Mouse (Mus musculus): ENCODE measurements at regions not wholly inside any gene's neighbourhood (a gene's known extent, or its start where the extent isn't known, plus 50 kb on each side); places are given as distances from the start of the nearest gene placed in this dataset.

- TF ChIP-seq POU5F1 (IDR thresholded peaks at IDR 0.05; ENCODE audit: borderline replicate concordance, low read length) (no peak), CTCF (conservative IDR thresholded peaks at IDR 0.05; ENCODE audit: low read length) (no peak), NANOG (IDR thresholded peaks at IDR 0.05; ENCODE audit: borderline replicate concordance, low read length) (no peak)
- Histone ChIP-seq H3K9me3 (ENCODE audit: low read length) (no peaks in the 10 kb centered on the region), H3K27me3 (ENCODE audit: insufficient read depth, low read length) (peaks cover 19% of the 10 kb centered on the region), H3K36me3 (ENCODE audit: insufficient read depth, low read length) (no peaks in the 10 kb centered on the region), H3K4me3 (replicated peaks; ENCODE audit: low read length) (no peak overlapping the region), H3K4me1 (replicated peaks; ENCODE audit: low read depth, low read length) (peaks cover 13% of the 10 kb centered on the region; the same call in 1 of the 2 replicates)
Measured at GRCm38 (mm10) chr5:118984797-118985408, 424.4 kb downstream of the Med13l start.

- H3K36me3 ChIP-seq (ENCODE audit: insufficient read depth, low read length) = no peaks in the 10 kb centered on the region
- no peak overlapping the region for H3K4me3 ChIP-seq (replicated peaks; ENCODE audit: low read length)
- no peaks in the 10 kb centered on the region for H3K4me1 ChIP-seq (replicated peaks; ENCODE audit: low read depth, low read length)
- TF ChIP-seq POU5F1 (IDR thresholded peaks at IDR 0.05; ENCODE audit: borderline replicate concordance, low read length) = no peak
- H3K27me3 ChIP-seq (ENCODE audit: insufficient read depth, low read length) = peaks cover 25% of the 10 kb centered on the region
- H3K9me3 ChIP-seq (ENCODE audit: low read length) = no peaks in the 10 kb centered on the region
Measured at GRCm38 (mm10) chr5:118987376-118988000, 427.0 kb downstream of the Med13l start.

- TF ChIP-seq NANOG (IDR thresholded peaks at IDR 0.05; ENCODE audit: borderline replicate concordance, low read length) (no peak), CTCF (conservative IDR thresholded peaks at IDR 0.05; ENCODE audit: low read length) (no peak), POU5F1 (IDR thresholded peaks at IDR 0.05; ENCODE audit: borderline replicate concordance, low read length) (no peak)
- H3K36me3 ChIP-seq (ENCODE audit: insufficient read depth, low read length) = no peaks in the 10 kb centered on the region
- H3K4me1 ChIP-seq (replicated peaks; ENCODE audit: low read depth, low read length) = no peaks in the 10 kb centered on the region
- H3K4me3 ChIP-seq (replicated peaks; ENCODE audit: low read length) = no peak overlapping the region
- no peaks in the 10 kb centered on the region for H3K9me3 ChIP-seq (ENCODE audit: low read length)
- peaks cover 27% of the 10 kb centered on the region for H3K27me3 ChIP-seq (ENCODE audit: insufficient read depth, low read length)
Measured at GRCm38 (mm10) chr5:118999124-118999523, 438.6 kb downstream of the Med13l start.

GRCm38 (mm10) chr5:119005825-119006471, 445.5 kb downstream of the Med13l start:
- no peaks in the 10 kb centered on the region for H3K36me3 ChIP-seq (ENCODE audit: insufficient read depth, low read length)
- peaks cover 82% of the 10 kb centered on the region for H3K27me3 ChIP-seq (ENCODE audit: insufficient read depth, low read length)
- peak overlapping the region; percentile 60 for H3K4me3 ChIP-seq (replicated peaks; ENCODE audit: low read length)
- TF ChIP-seq NANOG (IDR thresholded peaks at IDR 0.05; ENCODE audit: borderline replicate concordance, low read length) (no peak), POU5F1 (IDR thresholded peaks at IDR 0.05; ENCODE audit: borderline replicate concordance, low read length) (no peak), CTCF (conservative IDR thresholded peaks at IDR 0.05; ENCODE audit: low read length) (no peak)
- peaks cover 23% of the 10 kb centered on the region for H3K4me1 ChIP-seq (replicated peaks; ENCODE audit: low read depth, low read length)
- no peaks in the 10 kb centered on the region for H3K9me3 ChIP-seq (ENCODE audit: low read length)

- H3K4me1 ChIP-seq (replicated peaks; ENCODE audit: low read depth, low read length) = peaks cover 23% of the 10 kb centered on the region
- H3K36me3 ChIP-seq (ENCODE audit: insufficient read depth, low read length) = no peaks in the 10 kb centered on the region
- H3K4me3 ChIP-seq (replicated peaks; ENCODE audit: low read length) = no peak overlapping the region
- TF ChIP-seq POU5F1 (IDR thresholded peaks at IDR 0.05; ENCODE audit: borderline replicate concordance, low read length) (no peak), NANOG (IDR thresholded peaks at IDR 0.05; ENCODE audit: borderline replicate concordance, low read length) (no peak), CTCF (conservative IDR thresholded peaks at IDR 0.05; ENCODE audit: low read length) (no peak)
- peaks cover 76% of the 10 kb centered on the region for H3K27me3 ChIP-seq (ENCODE audit: insufficient read depth, low read length)
- no peaks in the 10 kb centered on the region for H3K9me3 ChIP-seq (ENCODE audit: low read length)
Measured at GRCm38 (mm10) chr5:119010048-119010447, 449.6 kb downstream of the Med13l start.

GRCm38 (mm10) chr5:119015181-119015580, 454.7 kb downstream of the Med13l start:
- H3K4me1 ChIP-seq (replicated peaks; ENCODE audit: low read depth, low read length) = peaks cover 6% of the 10 kb centered on the region; the same call in 1 of the 2 replicates
- peaks cover 30% of the 10 kb centered on the region for H3K27me3 ChIP-seq (ENCODE audit: insufficient read depth, low read length)
- TF ChIP-seq POU5F1 (IDR thresholded peaks at IDR 0.05; ENCODE audit: borderline replicate concordance, low read length) (no peak), NANOG (IDR thresholded peaks at IDR 0.05; ENCODE audit: borderline replicate concordance, low read length) (no peak), CTCF (conservative IDR thresholded peaks at IDR 0.05; ENCODE audit: low read length) (no peak)
- no peak overlapping the region for H3K4me3 ChIP-seq (replicated peaks; ENCODE audit: low read length)
- H3K36me3 ChIP-seq (ENCODE audit: insufficient read depth, low read length) = no peaks in the 10 kb centered on the region
- no peaks in the 10 kb centered on the region for H3K9me3 ChIP-seq (ENCODE audit: low read length)

GRCm38 (mm10) chr5:119015606-119016255, 455.3 kb downstream of the Med13l start:
- TF ChIP-seq POU5F1 (IDR thresholded peaks at IDR 0.05; ENCODE audit: borderline replicate concordance, low read length) (no peak), CTCF (conservative IDR thresholded peaks at IDR 0.05; ENCODE audit: low read length) (no peak), NANOG (IDR thresholded peaks at IDR 0.05; ENCODE audit: borderline replicate concordance, low read length) (no peak)
- Histone ChIP-seq H3K4me3 (replicated peaks; ENCODE audit: low read length) (no peak overlapping the region), H3K4me1 (replicated peaks; ENCODE audit: low read depth, low read length) (peaks cover 5% of the 10 kb centered on the region; the same call in 1 of the 2 replicates), H3K36me3 (ENCODE audit: insufficient read depth, low read length) (no peaks in the 10 kb centered on the region), H3K27me3 (ENCODE audit: insufficient read depth, low read length) (peaks cover 28% of the 10 kb centered on the region), H3K9me3 (ENCODE audit: low read length) (no peaks in the 10 kb centered on the region)

GRCm38 (mm10) chr5:119016420-119016819, 455.9 kb downstream of the Med13l start:
- Histone ChIP-seq H3K36me3 (ENCODE audit: insufficient read depth, low read length) (no peaks in the 10 kb centered on the region), H3K27me3 (ENCODE audit: insufficient read depth, low read length) (peaks cover 26% of the 10 kb centered on the region), H3K4me1 (replicated peaks; ENCODE audit: low read depth, low read length) (peaks cover 5% of the 10 kb centered on the region; the same call in 1 of the 2 replicates), H3K9me3 (ENCODE audit: low read length) (no peaks in the 10 kb centered on the region), H3K4me3 (replicated peaks; ENCODE audit: low read length) (no peak overlapping the region)
- TF ChIP-seq NANOG (IDR thresholded peaks at IDR 0.05; ENCODE audit: borderline replicate concordance, low read length) (no peak), POU5F1 (IDR thresholded peaks at IDR 0.05; ENCODE audit: borderline replicate concordance, low read length) (no peak), CTCF (conservative IDR thresholded peaks at IDR 0.05; ENCODE audit: low read length) (no peak)
